Mouse (Mus musculus) embryonic stem cell, embryonic (primary cell): ENCODE measurements around the gene Psma6.

Experiments
- CTCF ChIA-PET, 4 experiments: fragments of 300-600 bp in 2 of 4; fragments of 350-600 bp in 2 of 4; sonication (Branson Sonifier 250); formaldehyde crosslinking; loops; one replicate each; lab custom pipeline; 2022; ENCODE audit warnings: inconsistent platforms in 2 of 4; lab: Charles Lee
- POLR2A ChIA-PET, 4 experiments: fragments of 300-600 bp in 2 of 4; fragments of 350-600 bp in 2 of 4; sonication (Branson Sonifier 250); formaldehyde crosslinking; loops; one replicate each; lab custom pipeline; 2022; ENCODE audit warnings: antibody characterized with exemption in 4 of 4, inconsistent platforms in 1 of 4; lab: Charles Lee

Psma6 gene

DNA sequence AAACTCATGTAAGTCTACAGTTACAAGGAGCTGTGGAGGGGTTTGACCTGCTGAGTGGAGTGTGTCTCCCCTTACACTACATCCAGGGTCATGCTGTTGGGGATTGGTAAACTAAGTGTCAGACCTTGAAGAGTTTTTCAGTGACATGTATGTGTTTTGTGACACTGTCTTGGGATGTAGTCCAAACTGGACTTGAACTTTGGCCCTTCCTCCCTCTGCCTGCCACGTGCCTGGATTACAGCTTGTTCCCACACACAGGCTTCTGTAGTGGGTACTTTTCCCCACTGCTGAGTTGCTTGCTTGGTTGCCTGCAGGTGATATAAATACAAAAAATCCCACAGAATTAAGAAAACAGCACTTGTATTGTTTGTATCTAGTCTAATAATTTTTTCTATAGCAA is 31.7 kb downstream of the Psma6 start:
- POLR2A ChIA-PET, result interaction anchor here in 2 of 4 experiments (0.6 to 2.5 kb wide), 4 partner anchors 14 to 1305 kb away, joined by 4 to 8 read pairs (median 6); no protein-coding TSS in a partner anchor
- CTCF ChIA-PET, result no interaction called here

DNA sequence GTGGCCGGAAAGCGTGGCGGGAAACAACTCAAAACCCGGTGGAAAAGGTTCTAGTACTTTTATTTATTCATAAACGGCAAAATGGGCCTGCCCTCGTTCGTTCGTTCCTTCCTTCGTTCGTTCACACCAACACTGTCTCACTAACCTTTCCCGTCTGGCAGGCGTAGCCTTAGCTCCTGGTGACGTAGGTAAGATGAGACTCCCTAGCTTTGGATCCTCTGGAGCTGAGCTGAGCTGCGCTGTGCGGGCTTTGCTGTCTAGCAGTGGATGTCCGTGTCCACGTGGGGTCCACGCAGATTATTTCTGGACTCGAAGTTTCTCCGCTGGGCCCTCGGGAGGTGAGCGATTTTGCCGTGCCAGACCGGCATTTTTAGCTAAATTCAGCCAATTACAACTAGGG is 36.2 kb downstream of the Psma6 start:
- ChIA-PET POLR2A (interaction anchor here in 3 of 4 experiments (0.5 to 3.0 kb wide), 37 partner anchors 9 to 109 kb away, joined by 3 to 15 read pairs (median 4); partner anchors contain the start of genes Nfkbia (in 3 of the 3) and Psma6 (in 1 of the 3)), CTCF (interaction anchor here in 1 of 4 experiments (0.6 to 2.5 kb wide), 4 partner anchors 72 to 299 kb away, joined by 3 to 9 read pairs (median 4); partner anchors contain the start of gene Nfkbia)

DNA sequence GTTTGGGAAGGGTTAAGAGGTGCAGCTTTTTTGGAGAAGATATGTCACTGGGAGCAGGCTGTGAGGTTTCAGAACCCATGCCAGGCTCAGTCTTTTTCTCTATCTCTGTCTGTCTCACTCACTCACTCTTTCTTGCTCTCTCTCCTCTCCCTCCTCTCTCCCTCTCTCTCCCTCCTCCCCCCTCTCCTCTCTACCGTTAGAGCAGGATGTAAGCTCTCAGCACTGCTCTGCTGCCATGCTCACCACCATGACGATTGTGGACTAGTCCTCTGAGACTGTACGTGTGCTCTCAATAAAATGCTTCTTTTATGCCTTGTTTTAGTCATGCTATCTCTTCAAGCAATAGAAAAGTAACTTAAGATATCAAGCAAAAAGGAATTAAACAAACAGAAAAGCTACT is 38.0 kb downstream of the Psma6 start:
- CTCF ChIA-PET, result no interaction called here
- POLR2A ChIA-PET, result interaction anchor here in 2 of 4 experiments (0.5 to 2.8 kb wide), 6 partner anchors 24 to 87 kb away, joined by 3 to 15 read pairs (median 3); no protein-coding TSS in a partner anchor

DNA sequence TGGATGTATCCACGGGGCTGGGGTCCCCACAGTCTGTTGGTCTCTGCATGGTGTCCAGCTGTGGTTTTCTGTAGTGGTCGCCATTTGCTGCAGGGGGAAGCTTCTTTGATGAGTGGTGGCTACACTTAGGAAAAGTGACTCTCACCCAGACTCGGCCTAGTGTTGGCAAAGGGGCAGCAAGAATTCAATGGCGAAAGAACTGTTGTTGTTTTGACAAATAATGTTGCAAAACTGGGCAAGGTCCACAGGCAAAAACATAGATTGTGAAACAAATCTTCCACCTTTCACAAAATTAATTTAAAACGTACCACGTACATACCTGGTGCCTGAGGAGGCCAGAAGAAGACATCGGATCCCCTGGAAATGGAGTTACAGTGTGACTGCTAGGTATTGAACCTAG is 42.3 kb downstream of the Psma6 start:
- ChIA-PET POLR2A (interaction anchor here in 2 of 4 experiments (0.6 kb wide), 2 partner anchors 34 to 376 kb away, joined by 3 to 6 read pairs; no protein-coding TSS in a partner anchor), CTCF (interaction anchor here in 1 of 4 experiments (1.0 kb wide), 1 partner anchor 81 kb away, joined by 3 read pairs; no protein-coding TSS in a partner anchor)

DNA sequence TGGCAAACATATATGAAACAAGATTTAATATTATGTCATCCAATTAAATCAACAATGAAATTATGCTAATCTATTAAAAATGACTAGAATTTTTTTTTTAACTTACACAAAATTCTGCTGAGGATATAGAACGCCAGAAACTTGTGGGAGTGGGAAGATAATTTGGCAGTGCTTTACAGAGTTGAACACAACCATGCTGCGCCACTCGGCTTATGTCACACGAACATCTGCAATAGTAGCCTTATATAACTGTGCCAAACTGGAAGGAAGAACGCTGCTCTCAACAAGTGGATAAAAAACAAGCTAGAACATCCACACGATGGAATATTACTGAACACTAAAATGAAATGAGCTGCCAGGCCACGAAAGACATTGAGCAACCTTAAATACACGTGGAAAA is 45.2 kb downstream of the Psma6 start:
- ChIA-PET POLR2A (interaction anchor here in 1 of 4 experiments (1.2 to 1.5 kb wide), 2 partner anchors 9 to 11 kb away, joined by 3 read pairs; no protein-coding TSS in a partner anchor), CTCF (no interaction called here)

DNA sequence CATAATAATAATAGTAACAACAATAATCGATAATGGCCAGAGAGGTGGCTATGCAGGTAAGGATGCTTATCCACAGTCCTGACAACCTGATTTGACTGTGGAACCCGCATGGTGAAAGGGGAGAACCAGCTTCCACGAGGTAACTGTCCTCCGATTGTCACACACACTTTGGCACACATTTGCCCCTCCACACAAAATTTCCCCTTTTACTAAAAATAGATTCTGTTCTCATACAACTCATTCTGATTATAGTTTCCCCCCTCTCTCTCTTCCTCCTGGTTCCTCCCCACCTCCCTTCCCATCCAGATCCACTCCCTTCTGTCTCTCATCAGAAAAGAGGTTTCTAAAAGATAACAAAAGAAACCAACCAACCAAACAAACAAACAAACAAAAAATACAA is 45.9 kb downstream of the Psma6 start:
- CTCF ChIA-PET, result no interaction called here
- POLR2A ChIA-PET, result interaction anchor here in 1 of 4 experiments (1.2 to 1.5 kb wide), 2 partner anchors 10 to 12 kb away, joined by 3 read pairs; no protein-coding TSS in a partner anchor

DNA sequence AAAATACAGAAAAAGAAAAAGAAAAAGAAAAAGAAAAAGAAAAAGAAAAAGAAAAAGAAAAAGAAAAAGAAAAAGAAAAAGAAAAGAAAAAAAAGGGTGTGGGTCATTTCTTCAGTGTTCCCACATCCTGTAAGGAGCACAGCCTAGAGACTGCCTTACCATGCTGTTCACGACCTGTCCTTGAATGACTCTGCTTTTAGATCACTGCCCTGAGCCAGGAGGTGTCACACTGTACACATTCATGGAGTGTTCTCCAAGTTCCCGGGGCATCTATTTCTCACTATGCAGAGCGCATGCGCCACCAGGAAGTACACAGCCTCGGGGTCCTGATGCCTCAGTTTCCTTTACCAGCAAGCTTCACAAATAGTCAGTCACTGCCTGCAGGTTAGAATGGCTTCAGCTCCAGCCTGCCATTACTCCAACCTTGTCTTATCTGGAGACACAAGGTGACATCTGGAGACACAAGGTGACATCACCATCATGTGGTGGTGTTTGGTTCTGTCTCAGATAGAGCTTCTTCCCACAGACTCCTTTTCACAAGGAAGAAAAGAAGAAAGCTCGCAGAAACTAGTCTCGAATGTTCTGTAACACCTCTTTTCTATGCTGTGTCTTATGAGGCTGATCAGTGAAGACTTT is 48.4 kb downstream of the Psma6 start:
- ChIA-PET POLR2A (interaction anchor here in 3 of 4 experiments (1.0 to 3.6 kb wide), 12 partner anchors 10 to 70 kb away, joined by 3 to 29 read pairs (median 6); partner anchors contain the start of gene Nfkbia (in 1 of the 3)), CTCF (interaction anchor here in 2 of 4 experiments (0.8 to 1.7 kb wide), 3 partner anchors 63 to 72 kb away, joined by 3 to 6 read pairs (median 4); no protein-coding TSS in a partner anchor)

DNA sequence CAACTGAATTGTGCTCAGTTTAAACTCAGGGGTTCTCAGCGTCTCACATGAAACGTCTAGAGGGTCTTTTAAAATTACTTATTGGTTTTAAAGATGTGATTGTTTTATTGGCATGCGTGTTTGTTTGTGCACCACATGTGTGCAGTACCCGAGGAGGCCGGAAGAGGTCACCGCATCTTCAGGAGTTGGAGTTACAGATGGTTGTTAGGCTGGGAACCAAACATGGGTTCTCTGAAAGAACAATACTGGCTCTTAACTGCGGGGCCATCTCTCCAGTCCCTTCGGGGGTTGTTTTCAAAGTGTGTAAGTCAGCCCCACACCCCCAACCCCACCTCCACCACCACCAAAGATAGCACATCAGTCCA is 48.9 kb downstream of the Psma6 start:
- ChIA-PET POLR2A (interaction anchor here in 3 of 4 experiments (0.6 to 3.6 kb wide), 18 partner anchors 9 to 74 kb away, joined by 3 to 29 read pairs (median 4); partner anchors contain the start of gene Nfkbia (in 1 of the 3)), CTCF (interaction anchor here (0.6 to 1.7 kb wide), 8 partner anchors 50 to 490 kb away, joined by 3 to 6 read pairs (median 4); no protein-coding TSS in a partner anchor)

DNA sequence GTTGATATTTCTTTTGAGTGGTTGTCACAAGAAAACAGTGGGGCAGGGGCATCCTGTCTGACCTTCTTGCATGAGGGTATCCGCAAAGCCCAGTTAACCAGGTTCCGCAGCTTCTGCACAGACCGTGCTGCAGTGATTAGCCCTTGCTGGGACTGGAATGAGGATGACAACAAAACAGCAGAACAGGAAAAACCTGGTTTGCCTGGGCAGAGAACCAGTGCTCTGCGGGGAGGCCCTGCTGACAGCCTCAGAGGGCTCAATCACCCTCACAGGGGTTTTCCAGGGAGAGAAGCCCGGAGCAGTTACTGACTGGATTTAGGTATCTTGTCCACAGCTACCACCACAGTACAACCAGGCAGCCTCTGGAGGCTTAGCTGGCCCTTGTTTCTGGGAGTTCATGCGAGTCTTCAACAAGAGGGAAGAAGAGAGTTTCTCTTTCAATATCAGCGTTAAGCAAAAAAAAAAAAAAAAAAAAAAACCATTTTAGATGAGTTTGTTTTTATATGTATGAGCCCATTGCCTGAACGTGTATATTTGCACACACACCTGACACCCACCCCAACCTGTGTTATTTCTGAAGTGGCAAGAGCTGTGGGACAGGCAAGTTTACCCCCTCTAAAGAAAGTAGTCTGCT is 49.9 kb downstream of the Psma6 start:
- POLR2A ChIA-PET, result interaction anchor here in 3 of 4 experiments (0.5 to 3.6 kb wide), 27 partner anchors 8 to 132 kb away, joined by 3 to 29 read pairs (median 4); partner anchors contain the start of gene Nfkbia (in 2 of the 3)
- CTCF ChIA-PET, result interaction anchor here (0.6 to 1.7 kb wide), 6 partner anchors 13 to 307 kb away, joined by 3 to 6 read pairs (median 4); no protein-coding TSS in a partner anchor

DNA sequence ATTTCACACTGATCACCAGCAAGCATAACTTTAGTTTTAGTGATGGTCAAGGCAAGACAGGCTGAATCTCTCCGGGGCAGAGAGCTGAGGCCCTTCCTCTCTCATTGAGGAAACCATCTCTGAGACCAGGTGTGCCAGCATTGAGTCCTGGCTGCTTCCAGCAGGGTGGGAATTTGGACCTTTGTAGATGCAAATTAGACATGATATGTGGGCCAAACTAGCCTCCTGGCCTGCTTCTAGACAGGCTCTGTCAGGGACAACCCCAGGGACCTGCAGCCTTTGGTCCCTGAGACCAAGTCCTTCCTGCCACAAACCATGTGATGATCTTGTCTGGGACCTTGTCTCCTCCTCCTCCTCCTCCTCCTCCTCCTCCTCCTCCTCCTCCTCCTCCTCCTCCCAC is 51.1 kb downstream of the Psma6 start:
- CTCF ChIA-PET, result interaction anchor here in 1 of 4 experiments (0.6 kb wide), 1 partner anchor 40 kb away, joined by 5 read pairs; no protein-coding TSS in a partner anchor
- POLR2A ChIA-PET, result interaction anchor here in 3 of 4 experiments (0.7 to 3.6 kb wide), 10 partner anchors 11 to 69 kb away, joined by 3 to 29 read pairs (median 6); partner anchors contain the start of gene Nfkbia (in 1 of the 3)

DNA sequence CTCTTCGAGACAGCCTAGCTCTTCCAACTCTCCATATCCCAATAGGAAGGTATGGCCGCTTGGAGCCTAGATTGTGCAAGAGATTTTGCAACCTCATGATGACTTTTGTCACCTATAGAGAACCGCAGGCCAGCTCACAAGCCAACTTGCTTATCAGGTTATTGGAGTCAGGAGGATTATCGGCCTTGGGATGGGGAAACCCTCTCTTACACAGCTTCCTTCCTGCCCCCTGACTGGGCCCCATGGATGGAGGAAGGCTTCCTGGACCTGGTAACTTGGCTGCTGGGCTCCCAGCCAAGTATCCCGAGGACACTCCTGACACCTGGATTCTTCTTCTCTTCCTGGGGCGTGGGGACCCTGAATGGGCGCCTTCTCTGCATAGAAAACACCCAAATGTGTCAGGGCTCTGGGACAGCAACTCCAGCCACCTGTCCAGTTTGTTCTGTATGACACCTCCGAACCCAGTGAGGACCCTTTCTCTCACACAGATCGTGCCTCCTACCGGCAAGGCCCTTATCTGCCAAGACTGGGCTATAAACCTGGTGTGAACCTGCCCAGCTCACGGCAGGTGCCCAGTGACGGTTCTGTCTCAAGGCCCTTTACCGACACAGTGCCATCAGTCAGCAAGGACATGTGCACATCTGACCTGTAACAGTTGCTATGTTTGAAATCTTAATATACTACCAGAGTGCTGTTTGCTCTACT is 53.3 kb downstream of the Psma6 start:
- CTCF ChIA-PET, result interaction anchor here in 1 of 4 experiments (0.5 to 1.4 kb wide), 2 partner anchors 9 to 57 kb away, joined by 3 to 4 read pairs; no protein-coding TSS in a partner anchor
- POLR2A ChIA-PET, result interaction anchor here in 3 of 4 experiments (0.5 to 3.5 kb wide), 12 partner anchors 9 to 58 kb away, joined by 3 to 28 read pairs (median 4); partner anchors contain the start of gene Nfkbia (in 2 of the 3)

DNA sequence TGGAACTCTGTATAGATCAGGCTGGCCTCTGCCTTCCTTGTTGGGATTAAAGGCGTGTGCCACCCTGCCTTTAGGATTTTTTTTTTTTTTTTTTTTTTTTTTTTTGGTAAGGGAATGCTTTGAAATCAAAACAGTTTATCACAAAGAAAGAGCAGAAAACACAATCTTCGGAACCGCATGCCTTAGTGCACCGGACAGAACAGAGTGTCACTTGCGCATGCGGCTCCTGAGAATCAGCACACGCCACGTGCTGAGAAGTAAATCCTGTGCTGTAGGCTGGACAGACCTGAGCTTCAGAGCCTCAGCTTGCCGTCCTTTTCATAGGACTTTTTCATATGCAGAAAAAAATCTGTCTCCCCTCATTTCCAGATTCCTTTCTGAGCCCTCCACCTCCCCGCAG is 54.0 kb downstream of the Psma6 start:
- CTCF ChIA-PET, result interaction anchor here in 1 of 4 experiments (0.9 kb wide), 1 partner anchor 50 kb away, joined by 3 read pairs; no protein-coding TSS in a partner anchor
- POLR2A ChIA-PET, result interaction anchor here in 3 of 4 experiments (0.5 to 3.5 kb wide), 12 partner anchors 8 to 55 kb away, joined by 3 to 17 read pairs (median 4); partner anchors contain the start of gene Nfkbia (in 2 of the 3)

DNA sequence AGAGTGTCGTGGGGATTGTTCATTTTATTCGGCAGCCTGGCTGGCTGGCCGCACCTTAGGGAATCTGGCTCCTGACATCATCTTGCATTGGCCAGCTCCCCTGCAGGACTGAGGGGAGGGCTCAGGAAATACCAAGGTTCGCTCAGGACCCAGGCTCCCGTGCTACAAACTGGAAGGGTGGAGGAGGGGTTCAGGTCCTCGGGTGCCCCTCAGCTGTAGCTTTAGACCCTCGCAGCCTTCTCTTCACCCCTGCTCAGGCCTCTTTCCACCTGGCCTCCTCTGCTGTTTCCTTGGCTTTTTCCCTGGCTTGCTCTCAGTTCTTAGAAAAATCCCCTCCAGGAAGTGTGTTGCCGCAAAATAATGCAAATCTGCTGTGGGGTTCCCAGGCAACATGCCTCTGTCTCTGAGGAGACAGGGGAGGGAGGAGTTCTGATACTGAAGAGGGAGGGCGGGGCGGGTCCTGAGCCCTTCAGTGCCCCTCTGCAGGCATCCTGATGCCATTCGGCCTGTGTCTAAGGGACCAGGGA is 54.7 kb downstream of the Psma6 start:
- ChIA-PET CTCF (interaction anchor here in 1 of 4 experiments (0.5 to 0.9 kb wide), 2 partner anchors 50 to 68 kb away, joined by 3 read pairs; no protein-coding TSS in a partner anchor), POLR2A (interaction anchor here in 2 of 4 experiments (0.7 to 3.5 kb wide), 12 partner anchors 8 to 68 kb away, joined by 3 to 17 read pairs (median 4); partner anchors contain the start of gene Nfkbia (in 2 of the 2))

DNA sequence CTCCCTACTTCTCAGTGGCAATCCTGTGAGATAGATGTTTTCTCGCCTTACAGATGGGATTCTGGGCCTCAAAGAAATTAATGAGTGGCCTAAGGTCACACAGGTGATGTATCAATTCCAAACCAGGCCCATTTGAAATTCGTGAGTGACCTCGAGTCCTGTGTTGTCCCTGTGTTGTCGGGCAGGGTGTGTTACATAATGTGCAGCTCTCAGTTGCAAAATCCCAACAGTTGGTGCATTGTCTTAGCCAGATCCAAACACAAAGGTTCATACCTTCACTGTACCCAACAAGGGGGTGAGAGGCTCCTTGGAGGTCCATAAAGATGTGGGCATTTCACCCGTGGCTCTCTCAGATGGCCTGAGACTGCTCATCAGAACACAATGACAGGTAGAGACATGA is 56.4 kb downstream of the Psma6 start:
- CTCF ChIA-PET, result no interaction called here

DNA sequence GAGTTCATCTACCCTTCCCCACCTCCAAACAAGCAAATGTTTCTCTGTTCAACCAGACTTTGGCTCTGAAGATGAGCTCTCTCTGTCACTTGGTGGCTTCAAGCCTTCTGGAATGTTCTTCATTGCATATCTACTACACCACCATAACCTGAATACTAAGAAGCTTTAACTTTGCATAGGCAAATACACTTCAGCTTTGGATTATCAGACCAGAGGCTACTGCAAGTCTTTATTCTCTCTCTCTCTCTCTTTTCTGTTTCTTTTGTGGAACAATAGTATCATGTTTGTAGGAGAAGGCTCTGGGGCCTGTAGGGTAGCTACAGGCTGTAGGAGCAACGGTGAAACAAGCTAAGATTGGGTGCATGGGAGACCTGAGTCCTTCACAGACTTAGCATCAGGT is 58.2 kb downstream of the Psma6 start:
- POLR2A ChIA-PET, result interaction anchor here in 3 of 4 experiments (0.6 to 6.5 kb wide), 10 partner anchors 9 to 56 kb away, joined by 3 to 93 read pairs (median 4); partner anchors contain the start of gene Nfkbia (in 2 of the 3)
- CTCF ChIA-PET, result interaction anchor here in 2 of 4 experiments (0.5 to 0.7 kb wide), 2 partner anchors 63 to 75 kb away, joined by 3 read pairs; no protein-coding TSS in a partner anchor

More for the DNA sequence above, 56.4 kb downstream of the Psma6 start:
- POLR2A ChIA-PET, result interaction anchor here in 3 of 4 experiments (0.7 to 0.9 kb wide), 3 partner anchors 15 to 53 kb away, joined by 3 to 8 read pairs (median 3); no protein-coding TSS in a partner anchor
